Mouse (Mus musculus) limb, embryonic 13.5 days (tissue): ENCODE results near the gene Serpinb9. TPM values are rescaled to one million over a fixed set of nuclear protein-coding genes. Genes with fewer than 3 reads are reported as not detected.
"Not testable (repeated sequence)": the region's sequence is repeated elsewhere in the genome, so short reads cannot be mapped to it uniquely, and the experiment has no call there.

ENCODE experiments used
- ATAC-seq: fragments of 200-750 bp; cut with Nextera tagmentation; 2 replicates; pipeline ENCODE4 v1.8.0; 2017; ENCODE audit warnings: low read depth, moderate number of reproducible peaks, moderate TSS enrichment; ENCODE audit not compliant: low FRiP score
- H3K27ac ChIP-seq: fragments of 300-500 bp; sonication (generic); 2 replicates; pipeline ENCODE4 v1.5.1; 2015; ENCODE audit warnings: inconsistent platforms, mild to moderate bottlenecking, moderate library complexity
- H3K27me3 ChIP-seq: fragments of 300-500 bp; sonication (generic); 2 replicates; pipeline ENCODE4 v1.6.1; 2015; ENCODE audit warnings: mild to moderate bottlenecking, inconsistent platforms
- H3K36me3 ChIP-seq: fragments of 300-500 bp; sonication (generic); 2 replicates; pipeline ENCODE4 v1.6.1; 2015; ENCODE audit warnings: inconsistent platforms, mild to moderate bottlenecking, moderate library complexity
- H3K4me1 ChIP-seq: fragments of 300-500 bp; sonication (generic); 2 replicates; pipeline ENCODE4 v1.6.1; 2015; ENCODE audit warnings: inconsistent platforms
- H3K4me2 ChIP-seq: fragments of 300-500 bp; sonication (generic); replicated peaks from 2 replicates; pipeline ENCODE4 v1.6.1; 2015; ENCODE audit warnings: inconsistent platforms, mild to moderate bottlenecking, moderate library complexity
- H3K4me3 ChIP-seq: fragments of 300-500 bp; sonication (generic); 2 replicates; pipeline ENCODE4 v1.5.1; 2015; ENCODE audit warnings: moderate library complexity, mild to moderate bottlenecking, inconsistent platforms
- H3K9ac ChIP-seq: fragments of 300-500 bp; sonication (generic); 2 replicates; pipeline ENCODE4 v1.6.1; 2015; ENCODE audit warnings: mild to moderate bottlenecking, inconsistent platforms
- H3K9me3 ChIP-seq: fragments of 300-500 bp; sonication (generic); 2 replicates; pipeline ENCODE4 v1.6.1; 2016; ENCODE audit warnings: inconsistent platforms
- WGBS: fragments of 180-500 bp; shearing (Covaris S2); methylation state at CpG from one replicate; pipeline ENCODE4 v1.1.7; 2015; 5-methylcytosine and 5-hydroxymethylcytosine counted together
- polyA plus RNA-seq: library from polyadenylated mRNA; unstranded; fragments of >200 nt; fragmentation: Nextera tagmentation; extraction: Ambion mirVana; gene quantifications from 2 replicates; pipeline ENCODE4 v1.2.1, GENCODE M21; 2015

Gene Serpinb9
- polyA plus RNA-seq, 1 experiment from 2014 or later = 3.3 TPM

GRCm38 (mm10) chr13:33005501-33006075 is 2.5 kb downstream of the Serpinb9 start:
- H3K4me1 ChIP-seq = peaks cover 7% of the 10 kb centered on the region; the same call in 1 of the 2 replicates
- no peak for ATAC-seq
- no peaks in the 10 kb centered on the region for H3K27me3 ChIP-seq
- 44% methylated on average over 2 of the region's 2 CpGs for WGBS
- no peak overlapping the region for H3K4me2 ChIP-seq
- no peak overlapping the region for H3K9ac ChIP-seq
- no peaks in the 10 kb centered on the region for H3K36me3 ChIP-seq
- no peak overlapping the region for H3K4me3 ChIP-seq
- no peak overlapping the region for H3K27ac ChIP-seq
- no peaks in the 10 kb centered on the region for H3K9me3 ChIP-seq

GRCm38 (mm10) chr13:33006555-33006954 is 3.5 kb downstream of the Serpinb9 start:
- Histone ChIP-seq H3K27me3 (no peaks in the 10 kb centered on the region), H3K4me3 (no peak overlapping the region), H3K4me2 (no peak overlapping the region), H3K9me3 (no peaks in the 10 kb centered on the region), H3K9ac (no peak overlapping the region), H3K4me1 (peaks cover 7% of the 10 kb centered on the region; the same call in 1 of the 2 replicates), H3K36me3 (no peaks in the 10 kb centered on the region), H3K27ac (no peak overlapping the region)
- WGBS = 90% methylated on average over 3 of the region's 3 CpGs
- no peak for ATAC-seq

GRCm38 (mm10) chr13:33012395-33012794 is 9.3 kb downstream of the Serpinb9 start:
- no peak overlapping the region for H3K27ac ChIP-seq
- no peak overlapping the region for H3K4me2 ChIP-seq
- H3K4me3 ChIP-seq = no peak overlapping the region
- no peaks in the 10 kb centered on the region for H3K27me3 ChIP-seq
- no peaks in the 10 kb centered on the region for H3K36me3 ChIP-seq
- WGBS = 86% methylated on average over 1 of the region's 1 CpGs
- no peaks in the 10 kb centered on the region for H3K9me3 ChIP-seq
- no peaks in the 10 kb centered on the region for H3K4me1 ChIP-seq
- no peak overlapping the region for H3K9ac ChIP-seq
- ATAC-seq = no peak

- no peaks in the 10 kb centered on the region for H3K36me3 ChIP-seq
- no peak for ATAC-seq
Observed at GRCm38 (mm10) chr13:33013271-33013670, 10.2 kb downstream of the Serpinb9 start.

GRCm38 (mm10) chr13:33022371-33022770 is 19.3 kb downstream of the Serpinb9 start:
- H3K36me3 ChIP-seq = no peaks in the 10 kb centered on the region
- 79% methylated on average over 1 of the region's 1 CpGs for WGBS
- no peak overlapping the region for H3K27ac ChIP-seq
- no peak overlapping the region for H3K4me2 ChIP-seq
- H3K9me3 ChIP-seq = no peaks in the 10 kb centered on the region
- H3K27me3 ChIP-seq = no peaks in the 10 kb centered on the region
- no peaks in the 10 kb centered on the region for H3K4me1 ChIP-seq
- ATAC-seq = no peak
- H3K4me3 ChIP-seq = no peak overlapping the region
- no peak overlapping the region for H3K9ac ChIP-seq

More at GRCm38 (mm10) chr13:33013271-33013670, 10.2 kb downstream of the Serpinb9 start:
- Histone ChIP-seq H3K4me2 (no peak overlapping the region), H3K9me3 (no peaks in the 10 kb centered on the region), H3K9ac (no peak overlapping the region), H3K27ac (no peak overlapping the region), H3K4me1 (no peaks in the 10 kb centered on the region), H3K27me3 (no peaks in the 10 kb centered on the region), H3K4me3 (no peak overlapping the region)
- 67% methylated on average over 2 of the region's 2 CpGs for WGBS

GRCm38 (mm10) chr13:33026427-33027057 is 23.5 kb downstream of the Serpinb9 start:
- Histone ChIP-seq H3K27me3 (no peaks in the 10 kb centered on the region), H3K27ac (no peak overlapping the region), H3K9ac (no peak overlapping the region), H3K4me3 (no peak overlapping the region), H3K9me3 (no peaks in the 10 kb centered on the region), H3K4me2 (no peak overlapping the region), H3K4me1 (no peaks in the 10 kb centered on the region), H3K36me3 (no peaks in the 10 kb centered on the region)
- 70% methylated on average over 1 of the region's 1 CpGs for WGBS
- ATAC-seq = no peak

- Histone ChIP-seq H3K4me3 (no peak within 1 kb of the TSS), H3K4me2 (no peak within 1 kb of the TSS), H3K9ac (no peak within 1 kb of the TSS), H3K36me3 (no peaks in the 10 kb centered on the region), H3K4me1 (no peaks in the 10 kb centered on the region), H3K27ac (no peak within 1 kb of the TSS), H3K9me3 (no peaks in the 10 kb centered on the region), H3K27me3 (no peaks in the 10 kb centered on the region)
- no peak for ATAC-seq
- 72% methylated on average over 2 of the region's 2 CpGs for WGBS
Observed at GRCm38 (mm10) chr13:33027244-33027643, 24.2 kb downstream of the Serpinb9 start, which contains the start of gene Serpinb9b. Gene Serpinb9b, plus strand, starts transcription at chr13:33027416.

- Histone ChIP-seq H3K27me3 (no peaks in the 10 kb centered on the region), H3K4me2 (no peak overlapping the region), H3K4me3 (no peak overlapping the region), H3K9me3 (no peaks in the 10 kb centered on the region), H3K27ac (no peak overlapping the region), H3K36me3 (no peaks in the 10 kb centered on the region), H3K9ac (no peak overlapping the region), H3K4me1 (no peaks in the 10 kb centered on the region)
- WGBS = 18% methylated on average over 2 of the region's 2 CpGs
- ATAC-seq = no peak
Observed at GRCm38 (mm10) chr13:33028146-33028545, 25.1 kb downstream of the Serpinb9 start.

GRCm38 (mm10) chr13:33028550-33028949 is 25.5 kb downstream of the Serpinb9 start:
- H3K27ac ChIP-seq = no peak overlapping the region
- no peak overlapping the region for H3K4me2 ChIP-seq
- no peak overlapping the region for H3K4me3 ChIP-seq
- no peaks in the 10 kb centered on the region for H3K36me3 ChIP-seq
- no peak for ATAC-seq
- WGBS = 55% methylated on average over 2 of the region's 2 CpGs
- no peaks in the 10 kb centered on the region for H3K4me1 ChIP-seq
- H3K9me3 ChIP-seq = no peaks in the 10 kb centered on the region
- no peaks in the 10 kb centered on the region for H3K27me3 ChIP-seq
- no peak overlapping the region for H3K9ac ChIP-seq

GRCm38 (mm10) chr13:33029478-33029877 is 26.4 kb downstream of the Serpinb9 start:
- 96% methylated on average over 2 of the region's 2 CpGs for WGBS
- not testable (repeated sequence) for H3K4me1 ChIP-seq, H3K4me2 ChIP-seq, ATAC-seq, H3K4me3 ChIP-seq, H3K27me3 ChIP-seq, H3K9me3 ChIP-seq, H3K36me3 ChIP-seq, H3K27ac ChIP-seq, H3K9ac ChIP-seq

- ATAC-seq = no peak
- Histone ChIP-seq H3K9ac (no peak overlapping the region), H3K9me3 (no peaks in the 10 kb centered on the region), H3K27ac (no peak overlapping the region), H3K4me2 (no peak overlapping the region), H3K27me3 (no peaks in the 10 kb centered on the region), H3K4me3 (no peak overlapping the region), H3K36me3 (no peaks in the 10 kb centered on the region), H3K4me1 (no peaks in the 10 kb centered on the region)
- WGBS = 91% methylated on average over 2 of the region's 3 CpGs
Observed at GRCm38 (mm10) chr13:33030281-33030680, 27.2 kb downstream of the Serpinb9 start.

GRCm38 (mm10) chr13:33035506-33035905 is 32.5 kb downstream of the Serpinb9 start:
- Histone ChIP-seq H3K36me3 (no peaks in the 10 kb centered on the region), H3K9me3 (no peaks in the 10 kb centered on the region), H3K4me3 (no peak overlapping the region), H3K27me3 (no peaks in the 10 kb centered on the region), H3K9ac (no peak overlapping the region), H3K27ac (no peak overlapping the region), H3K4me1 (no peaks in the 10 kb centered on the region), H3K4me2 (no peak overlapping the region)
- ATAC-seq = no peak
- WGBS = 65% methylated on average over 1 of the region's 1 CpGs

GRCm38 (mm10) chr13:33043542-33043941 is 40.5 kb downstream of the Serpinb9 start:
- Histone ChIP-seq H3K27me3 (no peaks in the 10 kb centered on the region), H3K4me2 (no peak overlapping the region), H3K27ac (no peak overlapping the region), H3K36me3 (no peaks in the 10 kb centered on the region), H3K4me1 (no peaks in the 10 kb centered on the region), H3K4me3 (no peak overlapping the region), H3K9me3 (no peaks in the 10 kb centered on the region), H3K9ac (no peak overlapping the region)
- no peak for ATAC-seq
- 92% methylated on average over 3 of the region's 3 CpGs for WGBS
